Mouse (Mus musculus): ENCODE measurements around the gene Fam213a. TPM values are rescaled to one million over a fixed set of nuclear protein-coding genes. Genes with fewer than 3 reads are reported as not detected.

Gene Fam213a
- total and polyA plus RNA-seq, 3 experiments, result 26.2 to 158 (median 98.0) TPM

- DNase-seq, result no peak
Measured at GRCm38 (mm10) chr14:41005716-41006115, 7.9 kb downstream of the Fam213a start.

DNA sequence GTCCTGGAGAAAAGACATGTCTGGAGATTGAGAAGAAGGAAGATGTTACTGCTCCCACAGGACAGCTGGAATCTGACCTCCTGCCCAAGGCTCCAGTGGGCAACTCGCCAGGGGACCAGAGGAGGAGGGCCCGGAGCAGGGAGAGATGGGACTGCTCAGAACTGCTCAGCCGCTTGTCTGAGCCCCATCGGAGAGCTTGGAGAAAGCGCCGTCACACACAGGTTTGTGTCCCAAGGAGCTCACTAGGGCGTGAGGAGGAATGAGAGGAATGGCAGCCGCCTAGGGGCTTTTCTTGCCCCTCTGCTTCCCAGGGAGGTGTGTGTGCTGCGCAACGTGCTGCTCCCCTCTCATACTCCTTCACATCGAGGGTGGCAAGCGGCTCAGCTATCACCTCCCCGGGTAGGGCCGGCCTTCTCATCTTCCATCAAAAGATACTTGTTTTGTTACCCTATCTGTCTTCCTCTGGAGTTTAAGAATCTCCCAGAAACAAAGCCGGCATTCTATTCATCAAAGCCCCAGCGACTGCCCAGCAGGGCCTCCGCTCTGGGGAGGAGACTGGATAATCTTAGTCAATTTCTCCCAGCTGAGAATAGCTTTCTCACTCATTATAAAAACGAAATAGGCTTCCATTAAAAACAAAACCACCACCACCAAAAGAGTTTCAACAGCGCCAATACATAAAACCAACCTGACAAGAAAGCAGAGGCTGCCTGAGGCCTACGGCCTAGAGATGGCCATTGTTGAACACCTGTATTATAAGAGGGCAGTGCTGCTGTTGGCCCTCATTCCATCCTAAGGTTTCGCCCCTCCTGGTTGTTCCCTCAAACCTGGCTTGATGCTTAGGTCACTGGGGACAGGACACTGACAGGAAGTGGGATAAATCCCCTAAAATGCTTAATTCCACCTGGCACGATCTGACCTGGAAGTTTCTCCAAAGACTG, 9.1 kb downstream of the Fam213a start:
- DNase-seq, result peak; percentile 63

GRCm38 (mm10) chr14:41001576-41001975, 12.0 kb downstream of the Fam213a start:
- DNase-seq, result no peak

GRCm38 (mm10) chr14:41000801-41001200, 12.8 kb downstream of the Fam213a start:
- no peak for DNase-seq

DNA sequence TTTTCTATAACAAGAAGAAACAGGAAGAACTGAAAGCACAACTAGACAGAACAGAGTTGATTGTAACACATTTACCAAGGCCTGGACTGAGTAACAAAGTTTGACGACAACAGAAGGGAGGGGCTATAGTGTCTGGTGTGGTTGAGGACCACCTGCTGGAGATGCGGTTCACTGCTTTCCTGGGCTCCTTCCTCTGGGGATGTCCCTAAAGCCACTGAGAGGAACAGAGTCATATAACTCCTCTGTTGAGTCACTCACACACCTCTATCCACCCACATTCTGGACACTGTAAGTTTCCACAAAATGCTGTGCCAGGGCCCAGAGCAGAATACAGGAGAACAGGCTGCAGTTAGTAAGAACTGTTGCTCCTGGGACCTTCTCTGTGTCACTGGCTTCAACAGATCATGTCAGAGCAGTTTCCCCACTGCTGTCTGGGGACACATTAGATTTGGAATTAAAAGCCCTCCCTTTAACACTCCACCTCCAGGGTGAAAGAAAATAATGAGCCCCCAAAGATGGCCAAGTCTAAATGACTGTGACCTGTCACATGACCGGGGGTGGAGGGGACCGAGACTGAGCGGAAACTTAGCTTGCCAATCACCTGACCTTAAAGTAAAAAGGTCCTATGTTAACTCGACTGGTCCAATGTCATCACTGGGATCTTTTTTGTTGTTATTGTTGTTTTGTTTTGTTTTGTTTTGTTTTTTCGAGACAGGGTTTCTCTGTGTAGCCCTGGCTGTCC, 13.5 kb downstream of the Fam213a start:
- DNase-seq, result no peak

DNA sequence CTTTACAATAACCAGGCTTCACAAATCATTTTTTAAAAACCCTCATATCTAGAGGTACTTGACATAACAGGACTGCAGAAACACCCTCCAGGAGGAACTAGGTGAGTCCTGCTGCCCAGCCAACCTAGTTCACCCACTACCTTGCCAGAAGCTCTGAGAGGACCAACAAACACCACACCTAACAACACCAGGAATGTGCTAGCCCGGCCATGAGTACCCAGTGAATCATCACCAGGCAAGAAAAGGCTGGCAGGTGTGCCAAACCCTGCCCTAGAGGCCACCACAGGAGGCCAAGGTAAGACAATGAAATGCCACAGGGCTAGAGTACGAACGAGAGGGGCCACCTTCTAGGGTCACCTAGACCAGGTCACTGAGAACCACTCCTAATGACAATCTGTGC, 17.4 kb downstream of the Fam213a start:
- DNase-seq, result no peak

GRCm38 (mm10) chr14:40992464-40992863, 21.1 kb downstream of the Fam213a start:
- no peak for DNase-seq

GRCm38 (mm10) chr14:40988780-40989179, 24.8 kb downstream of the Fam213a start:
- DNase-seq, result no peak

GRCm38 (mm10) chr14:40987184-40987583, 26.4 kb downstream of the Fam213a start:
- DNase-seq, result no peak

DNA sequence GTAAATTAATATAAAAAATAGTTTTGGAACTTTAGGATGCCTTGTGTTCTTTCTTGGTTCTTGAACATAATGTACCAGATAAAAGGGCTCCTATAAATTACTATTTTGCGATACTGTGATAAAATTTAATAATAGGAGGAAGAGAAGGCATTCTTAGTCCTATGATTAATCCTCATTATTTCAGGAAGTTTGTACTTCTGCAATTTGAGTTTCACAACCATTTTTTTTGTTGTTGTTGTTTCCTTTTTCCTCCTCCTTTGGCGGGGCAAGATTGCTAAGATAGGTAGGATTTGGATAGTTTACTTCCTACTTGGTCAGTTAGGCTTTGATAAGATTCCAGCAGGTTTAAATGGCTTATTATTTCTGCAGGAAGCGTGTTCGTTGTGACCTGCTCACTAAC, 28.0 kb downstream of the Fam213a start:
- DNase-seq, result no peak

DNA sequence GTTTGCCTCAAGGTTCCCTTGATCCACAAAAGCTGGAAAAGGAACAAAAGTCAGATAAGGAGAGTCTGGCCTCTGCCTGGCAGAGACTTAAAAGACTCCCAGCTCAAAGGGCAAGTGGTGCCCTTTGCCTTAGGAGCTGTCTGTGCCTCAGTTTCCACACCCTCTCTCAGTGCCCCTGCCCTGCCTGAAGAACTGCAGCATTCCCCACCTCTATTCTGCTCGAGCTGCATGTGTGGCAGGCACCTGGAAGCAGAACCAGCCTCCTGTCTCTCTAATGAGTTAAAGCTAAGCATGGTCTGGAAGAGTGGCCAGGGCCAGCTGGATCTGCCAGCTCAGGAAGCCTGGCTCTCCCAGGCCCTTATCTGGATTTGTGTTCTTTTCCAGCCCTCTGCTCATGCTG, 33.9 kb downstream of the Fam213a start:
- DNase-seq, result no peak

- DNase-seq, result peak; percentile 63
Measured at GRCm38 (mm10) chr14:40979002-40979401, 34.6 kb downstream of the Fam213a start.

- DNase-seq, result peak; percentile 57
Measured at GRCm38 (mm10) chr14:40975127-40975721, 38.4 kb downstream of the Fam213a start.

DNA sequence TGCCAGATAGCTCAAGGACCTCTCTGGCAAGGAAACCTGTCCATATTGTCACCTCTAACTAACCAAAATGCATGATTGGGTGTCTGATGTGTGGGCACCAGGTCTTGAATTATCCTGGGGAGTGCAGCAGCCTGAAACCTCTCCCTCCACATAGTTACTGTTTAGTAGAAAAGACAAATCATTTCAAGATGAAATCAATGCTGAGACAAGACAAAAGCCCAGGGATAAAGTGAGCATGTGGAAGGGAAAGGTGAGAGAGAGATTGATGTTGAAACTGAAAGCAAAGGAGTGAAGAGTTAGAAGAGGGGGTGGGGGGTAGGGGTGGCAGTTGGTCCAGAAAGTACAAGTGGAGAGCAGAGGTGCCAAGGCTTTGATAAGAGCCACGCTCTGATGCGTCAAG, 45.5 kb downstream of the Fam213a start:
- no peak for DNase-seq

DNA sequence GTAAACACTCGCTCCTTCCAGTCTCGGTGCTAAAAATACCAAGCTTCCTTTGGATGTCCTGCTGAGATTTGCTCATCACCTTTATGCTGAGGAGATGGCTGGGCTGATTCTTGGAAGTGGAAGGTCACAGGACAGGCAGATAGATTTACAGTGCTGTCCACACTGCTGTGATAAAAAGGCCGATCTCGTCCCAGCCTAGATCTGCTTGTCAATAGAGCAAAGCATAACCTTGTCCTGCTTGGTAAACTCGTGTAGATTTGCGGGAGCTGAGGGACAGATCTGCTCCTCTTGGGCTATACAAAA, 46.0 kb downstream of the Fam213a start:
- DNase-seq, result no peak

DNA sequence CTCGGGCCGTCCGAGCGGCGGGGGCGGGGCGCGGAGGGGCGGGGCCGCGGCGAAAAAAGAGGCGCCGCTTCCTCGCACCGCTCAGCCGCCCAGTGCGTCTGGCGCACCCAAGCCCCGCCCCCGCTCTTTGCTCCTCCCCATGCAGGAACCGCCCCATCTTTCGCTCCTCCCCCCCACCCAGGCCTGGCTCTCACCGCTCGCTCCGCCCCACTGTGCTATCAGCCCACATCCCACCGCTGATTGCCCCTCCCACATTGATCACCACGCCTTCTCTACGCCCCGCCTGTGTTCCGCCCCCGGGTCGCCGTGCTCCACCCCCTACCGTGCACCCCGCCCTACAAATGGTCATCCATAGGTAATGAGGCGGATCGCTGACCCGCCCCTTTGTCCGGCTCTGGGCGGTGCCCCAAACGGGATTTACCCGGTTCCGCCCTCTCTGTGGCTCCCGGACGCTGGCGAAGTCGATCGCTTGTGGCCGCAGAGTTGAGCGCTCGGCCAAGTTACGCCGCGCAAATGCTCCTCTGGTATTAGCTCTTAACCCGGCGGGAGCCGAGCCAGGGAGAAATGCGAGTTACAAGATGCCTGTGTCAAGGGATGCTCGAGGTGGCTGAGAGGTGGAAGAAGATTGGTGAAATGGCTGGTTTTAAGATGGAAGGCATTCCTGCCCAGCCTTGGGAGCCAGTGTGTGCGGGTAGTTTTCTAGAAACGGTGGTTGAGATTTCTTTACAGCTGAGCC, 46.6 kb downstream of the Fam213a start:
- peak; percentile 100 for DNase-seq

GRCm38 (mm10) chr14:40966392-40966861, 47.2 kb downstream of the Fam213a start, which contains the start of gene Tspan14:
Tspan14 (minus strand) TSS chr14:40966807.
- DNase-seq, result no peak

- peak; percentile 61 for DNase-seq
Measured at GRCm38 (mm10) chr14:40965507-40966356, 47.9 kb downstream of the Fam213a start.

DNA sequence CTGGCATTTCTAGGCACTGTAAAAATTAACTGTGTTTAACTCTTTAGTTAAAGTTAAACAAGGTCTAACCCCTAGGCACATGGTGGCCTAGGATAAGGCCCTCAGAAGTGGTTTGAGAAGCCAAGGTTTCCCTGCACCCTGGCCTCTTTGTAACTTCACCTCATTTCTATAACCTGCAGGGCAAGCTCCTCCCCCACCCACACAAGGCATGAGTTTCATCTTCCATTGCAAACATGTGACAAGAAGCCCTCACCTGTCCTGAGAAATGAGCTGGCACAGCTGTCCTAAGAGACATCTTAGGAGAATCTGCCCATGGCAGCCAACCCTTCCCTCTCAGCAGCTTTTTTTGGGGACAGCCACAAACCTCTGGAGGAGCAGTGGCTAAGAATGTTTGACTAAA, 48.7 kb downstream of the Fam213a start:
- no peak for DNase-seq

GRCm38 (mm10) chr14:40964214-40964610, 49.4 kb downstream of the Fam213a start:
- no peak for DNase-seq

Data from adrenal gland, adult 2 months (tissue).